In genomic region chr4:149057470-149057869, GRCm38 (mm10) we compare ENCODE assay signal across 15 mouse cellular contexts. TPM values are rescaled to one million over a fixed set of nuclear protein-coding genes. Genes with fewer than 3 reads are reported as not detected.
A peak's percentile ranks its signal among the peaks of the same experiment; 100 is the strongest.
DNase-seq lines count a peak whose midpoint lies in the region; ATAC-seq and TF ChIP-seq lines count a peak whose summit lies in the region.
"Had no signal": no experiment of that assay in that cellular context is flagged by ENCODE, and none has a peak within 500 bp of the region (broad histone marks: within the 10 kb centered on the region; RNA-seq: fewer than 3 reads in every experiment).

No protein-coding gene starts in this region.

- no peaks in the 10 kb centered on the region for H3K27me3 ChIP-seq in forebrain, embryonic 14.5 days (replicated peaks; ENCODE audit: control insufficient read depth, insufficient read depth, low read length)
- no peaks in the 10 kb centered on the region for H3K27me3 ChIP-seq in forebrain, embryonic 11.5 days (ENCODE audit: control insufficient read depth, insufficient read depth, low read length)
- no peaks in the 10 kb centered on the region for H3K27me3 ChIP-seq in kidney, embryonic 14.5 days (ENCODE audit: control insufficient read depth, insufficient read depth, low read length)
- H3K27me3 ChIP-seq in kidney, adult 2 months (replicated peaks; ENCODE audit: control insufficient read depth, insufficient read depth, low read length) = no peaks in the 10 kb centered on the region
- no peaks in the 10 kb centered on the region for H3K27me3 ChIP-seq in limb, embryonic 10.5 days (ENCODE audit: low read depth, poor library complexity, severe bottlenecking)
- H3K27me3 ChIP-seq: liver, embryonic 15.5 days had no signal

- no peak overlapping the region for H3K4me2 ChIP-seq in forebrain, embryonic 14.5 days (ENCODE audit: low read length)
- no peak overlapping the region for H3K4me2 ChIP-seq in forebrain, embryonic 11.5 days (ENCODE audit: low read depth, low read length, severe bottlenecking)
- H3K4me2 ChIP-seq in kidney, embryonic 14.5 days (replicated peaks; ENCODE audit: low read depth, low read length) = no peak overlapping the region; the same call in 1 of the 2 replicates
- H3K4me2 ChIP-seq: liver, embryonic 15.5 days; midbrain, embryonic 12.5 days had no signal

- peaks cover 21% of the 10 kb centered on the region for H3K4me1 ChIP-seq in forebrain, embryonic 14.5 days (ENCODE audit: control insufficient read depth, insufficient read depth, low read length)
- peaks cover 23% of the 10 kb centered on the region for H3K4me1 ChIP-seq in forebrain, embryonic 11.5 days (replicated peaks; ENCODE audit: control insufficient read depth, insufficient read depth, low read length)
- peaks cover 48% of the 10 kb centered on the region for H3K4me1 ChIP-seq in kidney, embryonic 14.5 days (ENCODE audit: control insufficient read depth, insufficient read depth, low read length)
- no peaks in the 10 kb centered on the region; the same call in 1 of the 2 replicates for H3K4me1 ChIP-seq in kidney, adult 2 months (ENCODE audit: control insufficient read depth, insufficient read depth, low read length)
- H3K4me1 ChIP-seq in limb, embryonic 10.5 days = peaks cover 73% of the 10 kb centered on the region

- H3K36me3 ChIP-seq in forebrain, embryonic 14.5 days (ENCODE audit: control insufficient read depth, insufficient read depth, low read length) = no peaks in the 10 kb centered on the region
- no peaks in the 10 kb centered on the region for H3K36me3 ChIP-seq in forebrain, embryonic 11.5 days (ENCODE audit: control insufficient read depth, insufficient read depth, low read length)
- no peaks in the 10 kb centered on the region for H3K36me3 ChIP-seq in kidney, embryonic 14.5 days (ENCODE audit: control insufficient read depth, insufficient read depth, low read length)
- H3K36me3 ChIP-seq in kidney, adult 2 months (ENCODE audit: control insufficient read depth, insufficient read depth, low read length) = no peaks in the 10 kb centered on the region
- H3K36me3 ChIP-seq in limb, embryonic 10.5 days = 0 out of 2 replicates have a peak, but pooled peaks cover 6% of the 10 kb centered on the region
- H3K36me3 ChIP-seq: liver, embryonic 15.5 days; midbrain, embryonic 12.5 days had no signal

- ATAC-seq in forebrain, embryonic 14.5 days = no peak
- no peak for ATAC-seq in forebrain, embryonic 11.5 days (replicated peaks; ENCODE audit: low FRiP score)
- 0 out of 2 replicates have a peak, but pooled peaks have one; percentile 2 for ATAC-seq in kidney, embryonic 14.5 days (ENCODE audit: low FRiP score, low TSS enrichment)

- H3K27ac ChIP-seq in forebrain, embryonic 14.5 days (ENCODE audit: low read depth, low read length) = no peak overlapping the region
- no peak overlapping the region for H3K27ac ChIP-seq in forebrain, embryonic 11.5 days (ENCODE audit: low read depth, low read length)
- H3K27ac ChIP-seq in kidney, embryonic 14.5 days (ENCODE audit: low read depth, low read length) = no peak overlapping the region
- H3K27ac ChIP-seq in kidney, adult 2 months (ENCODE audit: insufficient read depth, low read depth, low read length) = no peak overlapping the region
- H3K27ac ChIP-seq in limb, embryonic 10.5 days = peak overlapping the region; percentile 46
- H3K27ac ChIP-seq: liver, embryonic 15.5 days; midbrain, embryonic 12.5 days had no signal

- no peak for TF ChIP-seq POLR2A in kidney, adult 2 months (IDR thresholded peaks at IDR 0.05; ENCODE audit: low read depth, low read length)

- TF ChIP-seq CTCF in kidney, adult 2 months (conservative IDR thresholded peaks at IDR 0.05; ENCODE audit: insufficient read depth, insufficient read length, low read depth, low read length) = no peak

- no peak overlapping the region for H3K4me3 ChIP-seq in forebrain, embryonic 14.5 days (ENCODE audit: low read depth, low read length)
- no peak overlapping the region for H3K4me3 ChIP-seq in forebrain, embryonic 11.5 days (ENCODE audit: low read depth, low read length)
- H3K4me3 ChIP-seq in kidney, embryonic 14.5 days (ENCODE audit: low read length) = no peak overlapping the region
- no peak overlapping the region for H3K4me3 ChIP-seq in kidney, adult 2 months (ENCODE audit: insufficient read depth, low read depth, low read length)
- H3K4me3 ChIP-seq in limb, embryonic 10.5 days = no peak overlapping the region
- H3K4me3 ChIP-seq: erythroblast, embryonic 14.5 days; liver, embryonic 15.5 days; midbrain, embryonic 12.5 days had no signal

- H3K9ac ChIP-seq in forebrain, embryonic 14.5 days (ENCODE audit: low read length) = peak overlapping the region; percentile 2; the same call in 1 of the 2 replicates
- no peak overlapping the region for H3K9ac ChIP-seq in forebrain, embryonic 11.5 days (ENCODE audit: low read length)
- no peak overlapping the region for H3K9ac ChIP-seq in kidney, embryonic 14.5 days (ENCODE audit: low read depth, low read length)
- H3K9ac ChIP-seq: liver, embryonic 15.5 days; midbrain, embryonic 12.5 days had no signal

- no peaks in the 10 kb centered on the region for H3K9me3 ChIP-seq in forebrain, embryonic 14.5 days (replicated peaks; ENCODE audit: control insufficient read depth, low read length)
- H3K9me3 ChIP-seq in forebrain, embryonic 11.5 days (ENCODE audit: control insufficient read depth, low read length) = no peaks in the 10 kb centered on the region
- no peaks in the 10 kb centered on the region for H3K9me3 ChIP-seq in kidney, embryonic 14.5 days (ENCODE audit: control insufficient read depth, low read length)
- H3K9me3 ChIP-seq in limb, embryonic 10.5 days (replicated peaks) = no peaks in the 10 kb centered on the region
- H3K9me3 ChIP-seq: G1E; liver, embryonic 15.5 days; midbrain, embryonic 12.5 days had no signal

- no peak for DNase-seq in forebrain, embryonic 14.5 days (ENCODE audit: low spot score)
- DNase-seq in forebrain, embryonic 11.5 days (ENCODE audit: low spot score) = no peak
- DNase-seq in kidney, adult 2 months = no peak
- peak; percentile 61 for DNase-seq in R1 (ENCODE audit: low read depth, low spot score)
- DNase-seq in limb, embryonic 10.5 days (ENCODE audit: low spot score) = no peak
- DNase-seq in urinary bladder, postnatal 25 days (ENCODE audit: low spot score) = no peak
- DNase-seq in urinary bladder, postnatal 14 days (ENCODE audit: low spot score) = no peak
- DNase-seq: cerebellum, postnatal 10 days; gastrocnemius, postnatal 25 days; right cerebral cortex, postnatal 4 days had no signal

- WGBS in forebrain, embryonic 14.5 days = 50% methylated on average over 14 of the region's 14 CpGs
- WGBS in forebrain, embryonic 11.5 days = 65% methylated on average over 14 of the region's 14 CpGs
- 16% methylated on average over 14 of the region's 14 CpGs for WGBS in kidney, embryonic 14.5 days
- 36% methylated on average over 14 of the region's 14 CpGs for WGBS in kidney, adult 2 months
- WGBS in limb, embryonic 10.5 days = 42% methylated on average over 14 of the region's 14 CpGs

RNA-seq across cellular contexts. Expression of gene Pex14, which starts 42.2 kb away (rescaled TPM):
- polyA plus RNA-seq in forebrain, embryonic 14.5 days (2014; fragmentation: Nextera tagmentation; extraction: Ambion mirVana) = 30.7 and 43.1 TPM in 2 replicates
- 43.5 TPM in 2 replicates for polyA plus RNA-seq in forebrain, embryonic 11.5 days (2014; fragmentation: Nextera tagmentation; extraction: Ambion mirVana)
- 36.9 and 42.4 TPM in 2 replicates for polyA plus RNA-seq in kidney, embryonic 14.5 days (2014; fragmentation: Nextera tagmentation; extraction: Ambion mirVana)
- 49.3 and 55.0 TPM in 2 replicates for polyA plus RNA-seq in kidney, adult 2 months (2012; rRNA removed)
- polyA plus RNA-seq in limb, embryonic 10.5 days (2016; fragmentation: Nextera tagmentation; extraction: Ambion mirVana) = 65.0 and 66.1 TPM in 2 replicates

RNA-seq across cellular contexts. Expression of gene Dffa, which starts 46.5 kb away (rescaled TPM):
- 17.8 and 20.6 TPM in 2 replicates for polyA plus RNA-seq in forebrain, embryonic 14.5 days (2014; fragmentation: Nextera tagmentation; extraction: Ambion mirVana)
- polyA plus RNA-seq in forebrain, embryonic 11.5 days (2014; fragmentation: Nextera tagmentation; extraction: Ambion mirVana) = 28.5 and 29.6 TPM in 2 replicates
- polyA plus RNA-seq in kidney, embryonic 14.5 days (2014; fragmentation: Nextera tagmentation; extraction: Ambion mirVana) = 21.0 and 29.3 TPM in 2 replicates
- 20.1 and 20.8 TPM in 2 replicates for polyA plus RNA-seq in kidney, adult 2 months (2012; rRNA removed)
- polyA plus RNA-seq in limb, embryonic 10.5 days (2016; fragmentation: Nextera tagmentation; extraction: Ambion mirVana) = 30.6 and 33.8 TPM in 2 replicates
